Mouse (Mus musculus) left cerebral cortex, adult 9 months (tissue): ENCODE data around the gene Vmn1r9.
"Not testable (repeated sequence)": the region's sequence is repeated elsewhere in the genome, so short reads cannot be mapped to it uniquely, and the experiment has no call there.

Experiments
- DNase-seq, 2 experiments: peaks; one replicate each; pipeline ENCODE4 v3.0.0; 2022; ENCODE audit warnings: low spot score in 2 of 2

Vmn1r9 gene

DNA sequence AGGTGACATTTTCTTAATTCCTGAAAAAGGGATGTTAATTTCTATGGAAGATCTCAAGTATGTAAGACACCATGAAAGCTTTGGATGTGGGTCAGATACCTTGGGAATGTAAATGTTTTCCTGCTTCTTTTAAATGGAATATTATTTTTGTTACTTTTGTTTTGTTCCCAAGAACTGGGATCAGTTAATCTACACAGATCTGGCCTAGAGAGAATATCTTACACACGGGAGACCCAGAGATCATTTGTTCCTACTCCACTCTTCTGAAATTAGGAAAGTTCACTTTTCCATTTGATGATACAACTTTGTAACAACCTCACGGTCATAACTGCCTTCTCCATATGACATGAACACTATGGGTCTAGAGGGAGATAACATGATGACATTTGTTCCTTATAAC lies at the start of gene Vmn1r9:
TSS of gene Vmn1r9 (plus strand) at position 301 of the 400 bp plus-strand sequence.
- no peak for DNase-seq

DNA sequence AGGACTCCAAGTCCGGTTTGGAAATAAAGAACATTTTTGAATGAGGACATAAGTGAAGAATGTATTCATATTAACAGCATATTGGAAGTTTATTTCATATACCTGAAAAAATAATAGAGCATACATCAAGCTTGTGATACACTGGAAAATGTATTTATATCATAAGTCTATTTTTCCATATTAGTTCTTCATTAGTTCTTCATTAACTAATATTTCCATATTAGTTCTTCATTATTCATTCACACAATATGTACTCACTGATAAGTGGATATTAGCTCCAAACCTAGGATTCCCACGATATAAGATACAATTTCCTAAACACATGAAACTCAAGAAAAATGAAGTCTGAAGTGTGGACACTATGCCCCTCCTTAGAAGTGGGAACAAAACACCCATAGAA lies 41.4 kb upstream of the Vmn1r9 start, which contains the start of gene Vmn1r7:
TSS of gene Vmn1r7 (minus strand) at position 101 of the 400 bp plus-strand sequence.
- DNase-seq = not testable (repeated sequence)

DNA sequence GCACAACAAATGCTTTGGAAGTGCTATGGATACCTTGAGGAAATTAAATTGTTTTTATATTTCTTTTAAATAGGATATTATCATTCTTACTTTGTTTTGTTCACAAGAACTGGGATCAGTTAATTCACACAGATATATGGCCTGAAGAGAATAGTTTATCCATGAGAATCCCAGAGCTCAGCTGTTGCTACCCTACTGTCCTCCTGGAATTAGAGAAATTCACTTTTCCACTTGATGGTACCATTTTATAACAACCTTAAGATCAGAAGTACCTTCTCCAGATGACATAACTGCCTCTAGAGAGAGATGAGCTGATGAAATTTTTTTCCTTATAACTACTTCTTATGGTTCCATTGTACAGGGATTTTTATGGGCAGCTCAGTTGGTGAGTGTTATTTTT lies 34.6 kb upstream of the Vmn1r9 start, which contains the start of gene Vmn1r8:
TSS of gene Vmn1r8 (plus strand) at position 301 of the 400 bp plus-strand sequence.
- no peak for DNase-seq

DNA sequence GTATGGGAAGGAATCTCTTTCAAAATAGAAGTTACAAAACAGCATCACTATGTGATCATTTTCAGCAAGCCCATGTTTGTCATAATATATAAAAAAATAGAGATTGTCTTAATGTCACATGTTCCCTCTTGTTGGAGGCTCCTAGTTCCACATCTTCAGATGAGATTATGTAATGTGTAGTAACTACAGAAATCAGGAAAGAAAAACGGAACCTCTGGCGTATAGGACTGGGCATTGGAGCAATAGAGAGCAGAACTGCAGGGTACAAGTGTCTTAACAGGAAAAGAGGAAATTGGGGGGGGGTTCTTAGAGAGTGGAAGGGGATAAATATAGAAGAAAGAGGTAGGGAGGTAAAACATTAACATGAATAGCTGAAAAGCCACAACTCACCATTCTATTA lies 31.9 kb upstream of the Vmn1r9 start:
- DNase-seq = no peak

DNA sequence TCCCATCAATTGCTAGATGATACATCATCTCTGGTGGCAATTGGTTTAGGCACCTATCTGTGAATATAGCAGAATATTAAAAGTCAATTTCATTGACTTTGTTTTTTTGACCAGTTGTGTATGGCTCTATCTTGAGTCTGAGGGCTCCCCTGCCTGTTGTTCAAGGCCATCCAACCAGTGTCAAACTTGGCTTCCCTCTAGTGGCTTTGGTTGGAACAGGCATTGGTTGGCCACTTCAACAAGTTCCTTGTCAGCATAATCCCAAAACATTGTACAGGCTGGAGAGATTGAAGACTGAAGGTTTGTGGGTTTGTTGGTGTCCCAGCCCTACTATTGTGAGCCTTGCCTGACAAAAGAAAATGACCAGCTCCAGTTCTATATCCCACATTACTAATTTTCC lies 2.9 kb upstream of the Vmn1r9 start:
- DNase-seq = no peak

DNA sequence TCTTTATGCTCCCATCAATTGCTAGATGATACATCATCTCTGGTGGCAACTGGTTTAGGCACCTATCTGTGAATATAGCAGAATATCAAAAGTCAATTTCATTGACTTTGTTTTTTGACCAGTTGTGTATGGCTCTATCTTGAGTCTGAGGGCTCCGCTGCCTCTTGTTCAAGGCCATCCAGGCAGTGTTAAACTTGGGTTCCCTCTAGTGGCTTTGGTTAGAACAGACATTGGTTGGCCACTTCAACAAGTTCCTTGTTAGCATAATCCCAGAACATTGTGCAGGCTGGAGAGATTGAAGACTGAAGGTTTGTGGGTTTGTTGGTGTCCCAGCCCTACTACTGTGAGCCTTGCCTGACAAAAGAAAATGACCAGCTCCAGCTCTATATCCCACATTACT lies 39.8 kb downstream of the Vmn1r9 start:
- DNase-seq = no peak

DNA sequence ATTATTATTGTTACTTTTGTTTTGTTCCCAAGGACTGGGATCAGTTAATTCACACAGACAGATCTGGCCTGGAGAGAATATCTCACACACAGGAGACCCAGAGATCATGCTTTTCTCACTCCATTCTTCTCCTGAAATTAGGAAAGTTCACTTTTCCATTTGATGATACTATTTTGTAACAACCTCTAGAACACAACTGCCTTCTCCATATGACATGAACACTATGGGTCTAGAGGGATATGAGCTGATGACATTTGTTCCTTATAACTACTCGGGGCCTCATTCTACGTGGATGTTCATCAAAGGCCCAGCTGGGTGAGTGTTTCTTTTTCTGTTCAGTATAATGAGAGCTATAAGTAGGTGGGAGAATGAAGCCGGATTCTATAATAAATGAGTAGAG lies 42.6 kb downstream of the Vmn1r9 start, which contains the start of gene Vmn1r10:
TSS of gene Vmn1r10 (plus strand) at position 301 of the 400 bp plus-strand sequence.
- DNase-seq = no peak
